In genomic region chr1:42709024-42709423, GRCm38 (mm10) we compare ENCODE assay signal across 14 mouse cellular contexts. TPM values are rescaled to one million over a fixed set of nuclear protein-coding genes. Genes with fewer than 3 reads are reported as not detected.
DNase-seq lines count a peak whose midpoint lies in the region; ATAC-seq and TF ChIP-seq lines count a peak whose summit lies in the region.
"Had no signal": no experiment of that assay in that cellular context is flagged by ENCODE, and none has a peak within 500 bp of the region (broad histone marks: within the 10 kb centered on the region; RNA-seq: fewer than 3 reads in every experiment).

No protein-coding gene starts in this region.

- no peak for TF ChIP-seq POLR2A in brain, embryonic 14.5 days (IDR thresholded peaks at IDR 0.05; ENCODE audit: borderline replicate concordance, extremely low read depth, insufficient read depth, insufficient read length, poor library complexity, severe bottlenecking)

- peaks cover 100% of the 10 kb centered on the region for H3K27me3 ChIP-seq in embryonic facial prominence, embryonic 10.5 days (replicated peaks; ENCODE audit: low read depth, poor library complexity, severe bottlenecking)
- H3K27me3 ChIP-seq in hindbrain, embryonic 10.5 days (ENCODE audit: insufficient read depth, poor library complexity, severe bottlenecking): peaks cover 77% of the 10 kb centered on the region
- H3K27me3 ChIP-seq in midbrain, embryonic 11.5 days (ENCODE audit: control insufficient read depth, insufficient read depth, low read length): no peaks in the 10 kb centered on the region; the same call in 1 of the 2 replicates

- no peak for TF ChIP-seq CTCF in brain, embryonic 14.5 days (IDR thresholded peaks at IDR 0.05; ENCODE audit: borderline replicate concordance, extremely low read depth, insufficient read depth, insufficient read length)

- H3K27ac ChIP-seq in embryonic facial prominence, embryonic 10.5 days (replicated peaks): no peak overlapping the region
- peak overlapping the region; percentile 97 for H3K27ac ChIP-seq in hindbrain, embryonic 10.5 days
- peak overlapping the region; percentile 32 for H3K27ac ChIP-seq in midbrain, embryonic 11.5 days (ENCODE audit: low read depth, low read length)
- H3K27ac ChIP-seq: heart, embryonic 13.5 days; lung, embryonic 15.5 days had no signal

- peak overlapping the region; percentile 76 for H3K4me2 ChIP-seq in midbrain, embryonic 11.5 days
- H3K4me2 ChIP-seq: heart, embryonic 13.5 days; lung, embryonic 15.5 days had no signal

- WGBS in embryonic facial prominence, embryonic 10.5 days: 12% methylated on average over 1 of the region's 1 CpGs
- WGBS in hindbrain, embryonic 10.5 days: 13% methylated on average over 1 of the region's 1 CpGs
- 6% methylated on average over 1 of the region's 1 CpGs for WGBS in midbrain, embryonic 11.5 days

- no peaks in the 10 kb centered on the region for H3K36me3 ChIP-seq in embryonic facial prominence, embryonic 10.5 days (replicated peaks)
- peaks cover 30% of the 10 kb centered on the region for H3K36me3 ChIP-seq in hindbrain, embryonic 10.5 days
- H3K36me3 ChIP-seq in midbrain, embryonic 11.5 days (ENCODE audit: control insufficient read depth, insufficient read depth, low read length): no peaks in the 10 kb centered on the region
- H3K36me3 ChIP-seq: heart, embryonic 13.5 days; lung, embryonic 15.5 days had no signal

- peak overlapping the region; percentile 94; the same call in 1 of the 2 replicates for H3K9ac ChIP-seq in midbrain, embryonic 11.5 days (ENCODE audit: low read length)
- H3K9ac ChIP-seq: heart, embryonic 13.5 days; lung, embryonic 15.5 days had no signal

- H3K4me3 ChIP-seq in embryonic facial prominence, embryonic 10.5 days: peak overlapping the region; percentile 37; the same call in 1 of the 2 replicates
- peak overlapping the region; percentile 84 for H3K4me3 ChIP-seq in hindbrain, embryonic 10.5 days
- H3K4me3 ChIP-seq in midbrain, embryonic 11.5 days (ENCODE audit: low read depth, low read length): peak overlapping the region; percentile 68
- H3K4me3 ChIP-seq: heart, embryonic 13.5 days; lung, embryonic 15.5 days had no signal

- ATAC-seq in midbrain, embryonic 11.5 days (ENCODE audit: low FRiP score): no peak
- ATAC-seq in CD4-positive, CD25-positive, alpha-beta regulatory T cell, adult 4 months: no peak

- H3K9me3 ChIP-seq in embryonic facial prominence, embryonic 10.5 days: no peaks in the 10 kb centered on the region
- H3K9me3 ChIP-seq in hindbrain, embryonic 10.5 days: no peaks in the 10 kb centered on the region
- H3K9me3 ChIP-seq in midbrain, embryonic 11.5 days (ENCODE audit: control insufficient read depth, low read length): no peaks in the 10 kb centered on the region
- H3K9me3 ChIP-seq: heart, embryonic 13.5 days; lung, embryonic 15.5 days had no signal

- DNase-seq in brain, embryonic 14.5 days (ENCODE audit: low read depth): peak; percentile 63
- DNase-seq in embryonic facial prominence, embryonic 10.5 days (ENCODE audit: low spot score): no peak
- DNase-seq in hindbrain, embryonic 10.5 days (ENCODE audit: low spot score): no peak
- DNase-seq in midbrain, embryonic 11.5 days (ENCODE audit: low spot score, missing footprints): peak; percentile 89
- DNase-seq in MN1 (ENCODE audit: low spot score): no peak
- DNase-seq in adrenal gland, postnatal 10 days: no peak
- no peak for DNase-seq in cerebellum, postnatal 4 days (ENCODE audit: low spot score in 2 of 2)
- DNase-seq: cerebellum, adult 18-20 months; kidney, postnatal 25 days had no signal

- H3K4me1 ChIP-seq in embryonic facial prominence, embryonic 10.5 days: peaks cover 54% of the 10 kb centered on the region
- H3K4me1 ChIP-seq in hindbrain, embryonic 10.5 days (replicated peaks): peaks cover 85% of the 10 kb centered on the region
- H3K4me1 ChIP-seq in midbrain, embryonic 11.5 days (ENCODE audit: control insufficient read depth, insufficient read depth, low read length): peaks cover 77% of the 10 kb centered on the region

RNA-seq across cellular contexts. Expression of gene Pou3f3, which starts 13.5 kb away (rescaled TPM):
- polyA plus RNA-seq in brain, embryonic 14.5 days (2012; rRNA removed): 58.3 and 64.7 TPM in 2 replicates
- polyA plus RNA-seq in embryonic facial prominence, embryonic 10.5 days (2016; fragmentation: Nextera tagmentation; extraction: Ambion mirVana): 6.8 and 7.5 TPM in 2 replicates
- 16.8 and 17.8 TPM in 2 replicates for polyA plus RNA-seq in hindbrain, embryonic 10.5 days (2016; fragmentation: Nextera tagmentation; extraction: Ambion mirVana)
- polyA plus RNA-seq in midbrain, embryonic 11.5 days (2014; fragmentation: Nextera tagmentation; extraction: Ambion mirVana): 26.3 and 27.9 TPM in 2 replicates
- under 1 TPM in 1 of 2 experiments, not detected in 1; 0.08 TPM for polyA plus RNA-seq in CD4-positive, CD25-positive, alpha-beta regulatory T cell, adult 4 months (2017; shearing (Covaris generic))
- under 1 TPM; 0.03 TPM for total RNA-seq in adrenal gland, postnatal 10 days (2021)
- total RNA-seq: CH12.LX; liver, adult 2 months had no signal
- polyA plus RNA-seq: liver, adult 2 months had no signal

Comparison
In these comparisons a context has a peak if more than half of its experiments do, and no peak if none do; other contexts are left out.
1. DNase-seq: peak in brain, embryonic 14.5 days (single experiment) and midbrain, embryonic 11.5 days (single experiment); none in embryonic facial prominence, embryonic 10.5 days (single experiment), hindbrain, embryonic 10.5 days (single experiment), MN1 (single experiment), adrenal gland, postnatal 10 days (single experiment) and cerebellum, postnatal 4 days (0 of 2).
2. Peak in every context shown above with its lines, with median percentiles within 50 percentile points of each other: H3K4me3 ChIP-seq.